Mouse (Mus musculus): ENCODE results near the gene Hadha. TPM values are rescaled to one million over a fixed set of nuclear protein-coding genes. Genes with fewer than 3 reads are reported as not detected.

The Hadha gene
- polyA plus RNA-seq, 1 experiment = 119 TPM

GRCm38 (mm10) chr5:30198257-30198656, 43.3 kb upstream of the Hadha start:
- Histone ChIP-seq H3K4me2 (ENCODE audit: low read depth) (no peak overlapping the region), H3K36me3 (ENCODE audit: control insufficient read depth, insufficient read depth) (no peaks in the 10 kb centered on the region), H3K4me3 (no peak overlapping the region), H3K79me2 (ENCODE audit: control insufficient read depth, insufficient read depth) (no peaks in the 10 kb centered on the region), H3K27me3 (ENCODE audit: control insufficient read depth, insufficient read depth, insufficient read length) (no peaks in the 10 kb centered on the region), H3ac (ENCODE audit: control insufficient read depth, insufficient read length) (no peak overlapping the region)
- no peak for TF ChIP-seq USF1 (IDR thresholded peaks at IDR 0.05; ENCODE audit: low read depth)
- TF ChIP-seq MYOD1 (IDR thresholded peaks at IDR 0.05; ENCODE audit: control insufficient read depth in 1 of 3, insufficient read length in 2 of 3, low read depth in 2 of 3) = no peak
- no peak for TF ChIP-seq REST (IDR thresholded peaks at IDR 0.05; ENCODE audit: insufficient read depth, insufficient read length)
- TF ChIP-seq MAX (IDR thresholded peaks at IDR 0.05; ENCODE audit: low read depth) = no peak
- no peak for TF ChIP-seq SRF (IDR thresholded peaks at IDR 0.05; ENCODE audit: control insufficient read depth, insufficient read length, low read depth)
- no peak for TF ChIP-seq POLR2AphosphoS2 (IDR thresholded peaks at IDR 0.05; ENCODE audit: insufficient read length, low read depth)
- no peak for TF ChIP-seq MYOG (IDR thresholded peaks at IDR 0.05; ENCODE audit: control insufficient read depth in 1 of 3, insufficient read depth in 1 of 3, insufficient read length in 2 of 3, low read depth in 2 of 3)
- no peak for TF ChIP-seq TCF12 (IDR thresholded peaks at IDR 0.05; ENCODE audit: insufficient read depth, poor library complexity, severe bottlenecking)
- TF ChIP-seq TCF3 (IDR thresholded peaks at IDR 0.05; ENCODE audit: insufficient read length, low read depth) = no peak
- no peak for TF ChIP-seq E2F4 (IDR thresholded peaks at IDR 0.05; ENCODE audit: insufficient read depth)
- TF ChIP-seq CEBPB (IDR thresholded peaks at IDR 0.05; ENCODE audit: insufficient read depth, poor library complexity, severe bottlenecking) = no peak
- no peak for TF ChIP-seq POLR2A (IDR thresholded peaks at IDR 0.05; ENCODE audit: insufficient read length, low read depth)

- Histone ChIP-seq H3ac (ENCODE audit: control insufficient read depth, insufficient read length) (no peak overlapping the region), H3K4me3 (no peak overlapping the region), H3K4me2 (ENCODE audit: low read depth) (no peak overlapping the region), H3K79me2 (ENCODE audit: control insufficient read depth, insufficient read depth) (no peaks in the 10 kb centered on the region), H3K27me3 (ENCODE audit: control insufficient read depth, insufficient read depth, insufficient read length) (no peaks in the 10 kb centered on the region), H3K36me3 (ENCODE audit: control insufficient read depth, insufficient read depth) (peaks cover 5% of the 10 kb centered on the region)
- no peak for TF ChIP-seq REST (IDR thresholded peaks at IDR 0.05; ENCODE audit: insufficient read depth, insufficient read length)
- no peak for TF ChIP-seq TCF12 (IDR thresholded peaks at IDR 0.05; ENCODE audit: insufficient read depth, poor library complexity, severe bottlenecking)
- no peak for TF ChIP-seq POLR2A (IDR thresholded peaks at IDR 0.05; ENCODE audit: insufficient read length, low read depth)
- no peak for TF ChIP-seq CEBPB (IDR thresholded peaks at IDR 0.05; ENCODE audit: insufficient read depth, poor library complexity, severe bottlenecking)
- no peak for TF ChIP-seq MAX (IDR thresholded peaks at IDR 0.05; ENCODE audit: low read depth)
- no peak for TF ChIP-seq USF1 (IDR thresholded peaks at IDR 0.05; ENCODE audit: low read depth)
- no peak for TF ChIP-seq MYOG (IDR thresholded peaks at IDR 0.05; ENCODE audit: control insufficient read depth in 1 of 3, insufficient read depth in 1 of 3, insufficient read length in 2 of 3, low read depth in 2 of 3)
Observed at GRCm38 (mm10) chr5:30195340-30195739, 40.4 kb upstream of the Hadha start.

GRCm38 (mm10) chr5:30192452-30192851, 37.5 kb upstream of the Hadha start:
- Histone ChIP-seq H3K4me3 (no peak overlapping the region), H3K36me3 (ENCODE audit: control insufficient read depth, insufficient read depth) (peaks cover 12% of the 10 kb centered on the region), H3ac (ENCODE audit: control insufficient read depth, insufficient read length) (no peak overlapping the region), H3K4me2 (ENCODE audit: low read depth) (no peak overlapping the region), H3K79me2 (ENCODE audit: control insufficient read depth, insufficient read depth) (no peaks in the 10 kb centered on the region), H3K27me3 (ENCODE audit: control insufficient read depth, insufficient read depth, insufficient read length) (no peaks in the 10 kb centered on the region)
- no peak for TF ChIP-seq CEBPB (IDR thresholded peaks at IDR 0.05; ENCODE audit: insufficient read depth, poor library complexity, severe bottlenecking)
- no peak for TF ChIP-seq E2F4 (IDR thresholded peaks at IDR 0.05; ENCODE audit: insufficient read depth)
- TF ChIP-seq SRF (IDR thresholded peaks at IDR 0.05; ENCODE audit: control insufficient read depth, insufficient read length, low read depth) = no peak
- no peak for TF ChIP-seq MYOG (IDR thresholded peaks at IDR 0.05; ENCODE audit: control insufficient read depth in 1 of 3, insufficient read depth in 1 of 3, insufficient read length in 2 of 3, low read depth in 2 of 3)
- TF ChIP-seq USF1 (IDR thresholded peaks at IDR 0.05; ENCODE audit: low read depth) = no peak
- no peak for TF ChIP-seq REST (IDR thresholded peaks at IDR 0.05; ENCODE audit: insufficient read depth, insufficient read length)
- TF ChIP-seq POLR2A (IDR thresholded peaks at IDR 0.05; ENCODE audit: insufficient read length, low read depth) = no peak

GRCm38 (mm10) chr5:30187687-30188485, 32.9 kb upstream of the Hadha start:
- no peak overlapping the region for H3K4me3 ChIP-seq
- no peaks in the 10 kb centered on the region for H3K27me3 ChIP-seq (ENCODE audit: control insufficient read depth, insufficient read depth, insufficient read length)
- peaks cover 31% of the 10 kb centered on the region for H3K36me3 ChIP-seq (ENCODE audit: control insufficient read depth, insufficient read depth)
- H3ac ChIP-seq (ENCODE audit: control insufficient read depth, insufficient read length) = no peak overlapping the region
- TF ChIP-seq CEBPB (IDR thresholded peaks at IDR 0.05; ENCODE audit: insufficient read depth, poor library complexity, severe bottlenecking) (no peak), E2F4 (IDR thresholded peaks at IDR 0.05; ENCODE audit: insufficient read depth) (no peak), REST (IDR thresholded peaks at IDR 0.05; ENCODE audit: insufficient read depth, insufficient read length) (no peak), USF1 (IDR thresholded peaks at IDR 0.05; ENCODE audit: low read depth) (no peak), POLR2AphosphoS2 (IDR thresholded peaks at IDR 0.05; ENCODE audit: insufficient read length, low read depth) (no peak), SRF (IDR thresholded peaks at IDR 0.05; ENCODE audit: control insufficient read depth, insufficient read length, low read depth) (no peak), MAX (IDR thresholded peaks at IDR 0.05; ENCODE audit: low read depth) (no peak), POLR2A (IDR thresholded peaks at IDR 0.05; ENCODE audit: insufficient read length, low read depth) (no peak), MYOG (IDR thresholded peaks at IDR 0.05; ENCODE audit: control insufficient read depth in 1 of 3, insufficient read depth in 1 of 3, insufficient read length in 2 of 3, low read depth in 2 of 3) (no peak), MYOD1 (IDR thresholded peaks at IDR 0.05; ENCODE audit: control insufficient read depth in 1 of 3, insufficient read length in 2 of 3, low read depth in 2 of 3) (no peak)
- H3K4me2 ChIP-seq (ENCODE audit: low read depth) = no peak overlapping the region
- no peaks in the 10 kb centered on the region for H3K79me2 ChIP-seq (ENCODE audit: control insufficient read depth, insufficient read depth)

Measured in myocyte (in vitro differentiated cells).